Mouse (Mus musculus): Measurements from ENCODE around the gene Fgf13. TPM values are rescaled to one million over a fixed set of nuclear protein-coding genes. Genes with fewer than 3 reads are reported as not detected.

Fgf13 gene
- 40.3 and 44.0 TPM in 2 replicates for polyA plus RNA-seq (2012; rRNA removed)

GRCm38 (mm10) chrX:59567695-59568431, at the start of gene Fgf13:
Gene Fgf13 (minus strand): TSS chrX:59568071.
- Histone ChIP-seq H3K27ac (ENCODE audit: insufficient read depth, low read length) (peak within 1 kb of the TSS; percentile 46), H3K27me3 (ENCODE audit: control insufficient read depth, insufficient read depth, low read length) (no peaks in the 10 kb centered on the region), H3K4me3 (replicated peaks; ENCODE audit: insufficient read depth, low read depth, low read length) (peak within 1 kb of the TSS; percentile 86), H3K4me1 (ENCODE audit: control insufficient read depth, insufficient read depth, low read length) (0 out of 2 replicates have a peak, but pooled peaks cover 3% of the 10 kb centered on the region)
- WGBS: 5% methylated on average over 40 of the region's 47 CpGs
- peak; percentile 60 to 61 for DNase-seq
- TF ChIP-seq CTCF (IDR thresholded peaks at IDR 0.05; ENCODE audit: borderline replicate concordance, insufficient read depth, low read depth, low read length): no peak
- TF ChIP-seq POLR2A (IDR thresholded peaks at IDR 0.05; ENCODE audit: borderline replicate concordance, insufficient read depth, low read length): no peak

- no peak for TF ChIP-seq CTCF (IDR thresholded peaks at IDR 0.05; ENCODE audit: borderline replicate concordance, insufficient read depth, low read depth, low read length)
- H3K27me3 ChIP-seq (ENCODE audit: control insufficient read depth, insufficient read depth, low read length): no peaks in the 10 kb centered on the region
- H3K4me3 ChIP-seq (replicated peaks; ENCODE audit: insufficient read depth, low read depth, low read length): no peak overlapping the region
- H3K4me1 ChIP-seq (ENCODE audit: control insufficient read depth, insufficient read depth, low read length): no peaks in the 10 kb centered on the region
- 60% methylated on average over 1 of the region's 1 CpGs for WGBS
- no peak overlapping the region for H3K27ac ChIP-seq (ENCODE audit: insufficient read depth, low read length)
- no peak for DNase-seq
Observed at GRCm38 (mm10) chrX:59606535-59606934, 38.7 kb upstream of the Fgf13 start.

GRCm38 (mm10) chrX:59589050-59589449, 21.2 kb upstream of the Fgf13 start:
- no peak for DNase-seq
- no peak for TF ChIP-seq POLR2A (IDR thresholded peaks at IDR 0.05; ENCODE audit: borderline replicate concordance, insufficient read depth, low read length)
- TF ChIP-seq CTCF (IDR thresholded peaks at IDR 0.05; ENCODE audit: borderline replicate concordance, insufficient read depth, low read depth, low read length): no peak

GRCm38 (mm10) chrX:59585508-59586186, 17.8 kb upstream of the Fgf13 start:
- 83% methylated on average over 11 of the region's 11 CpGs for WGBS

More at GRCm38 (mm10) chrX:59589050-59589449, 21.2 kb upstream of the Fgf13 start:
- H3K4me1 ChIP-seq (ENCODE audit: control insufficient read depth, insufficient read depth, low read length): no peaks in the 10 kb centered on the region
- WGBS: 45% methylated on average over 5 of the region's 5 CpGs
- H3K27me3 ChIP-seq (ENCODE audit: control insufficient read depth, insufficient read depth, low read length): no peaks in the 10 kb centered on the region
- no peak overlapping the region for H3K27ac ChIP-seq (ENCODE audit: insufficient read depth, low read length)
- no peak overlapping the region for H3K4me3 ChIP-seq (replicated peaks; ENCODE audit: insufficient read depth, low read depth, low read length)

GRCm38 (mm10) chrX:59584034-59584433, 16.2 kb upstream of the Fgf13 start:
- H3K27ac ChIP-seq (ENCODE audit: insufficient read depth, low read length): no peak overlapping the region
- TF ChIP-seq CTCF (IDR thresholded peaks at IDR 0.05; ENCODE audit: borderline replicate concordance, insufficient read depth, low read depth, low read length) (no peak), POLR2A (IDR thresholded peaks at IDR 0.05; ENCODE audit: borderline replicate concordance, insufficient read depth, low read length) (no peak)
- H3K4me1 ChIP-seq (ENCODE audit: control insufficient read depth, insufficient read depth, low read length): no peaks in the 10 kb centered on the region
- no peak overlapping the region for H3K4me3 ChIP-seq (replicated peaks; ENCODE audit: insufficient read depth, low read depth, low read length)
- H3K27me3 ChIP-seq (ENCODE audit: control insufficient read depth, insufficient read depth, low read length): no peaks in the 10 kb centered on the region
- DNase-seq: no peak

More at GRCm38 (mm10) chrX:59585508-59586186, 17.8 kb upstream of the Fgf13 start:
- no peaks in the 10 kb centered on the region for H3K4me1 ChIP-seq (ENCODE audit: control insufficient read depth, insufficient read depth, low read length)
- no peaks in the 10 kb centered on the region for H3K27me3 ChIP-seq (ENCODE audit: control insufficient read depth, insufficient read depth, low read length)
- no peak overlapping the region for H3K4me3 ChIP-seq (replicated peaks; ENCODE audit: insufficient read depth, low read depth, low read length)
- DNase-seq: no peak
- TF ChIP-seq POLR2A (IDR thresholded peaks at IDR 0.05; ENCODE audit: borderline replicate concordance, insufficient read depth, low read length) (no peak), CTCF (IDR thresholded peaks at IDR 0.05; ENCODE audit: borderline replicate concordance, insufficient read depth, low read depth, low read length) (no peak)
- no peak overlapping the region for H3K27ac ChIP-seq (ENCODE audit: insufficient read depth, low read length)

GRCm38 (mm10) chrX:59566826-59567694, 811 bp downstream of the Fgf13 start:
- 9% methylated on average over 61 of the region's 75 CpGs for WGBS
- TF ChIP-seq POLR2A (IDR thresholded peaks at IDR 0.05; ENCODE audit: borderline replicate concordance, insufficient read depth, low read length): no peak
- no peak for TF ChIP-seq CTCF (IDR thresholded peaks at IDR 0.05; ENCODE audit: borderline replicate concordance, insufficient read depth, low read depth, low read length)
- H3K27me3 ChIP-seq (ENCODE audit: control insufficient read depth, insufficient read depth, low read length): no peaks in the 10 kb centered on the region
- H3K4me3 ChIP-seq (replicated peaks; ENCODE audit: insufficient read depth, low read depth, low read length): peak overlapping the region; percentile 86
- H3K27ac ChIP-seq (ENCODE audit: insufficient read depth, low read length): peak overlapping the region; percentile 46
- peak; percentile 44 to 61 for DNase-seq
- 0 out of 2 replicates have a peak, but pooled peaks cover 3% of the 10 kb centered on the region for H3K4me1 ChIP-seq (ENCODE audit: control insufficient read depth, insufficient read depth, low read length)

- peak; percentile 45 to 55 for DNase-seq
- peak overlapping the region; percentile 46 for H3K27ac ChIP-seq (ENCODE audit: insufficient read depth, low read length)
- WGBS: 12% methylated on average over 18 of the region's 18 CpGs
Observed at GRCm38 (mm10) chrX:59566017-59566679, 1.7 kb downstream of the Fgf13 start.

More at GRCm38 (mm10) chrX:59566017-59566679, 1.7 kb downstream of the Fgf13 start:
- TF ChIP-seq CTCF (IDR thresholded peaks at IDR 0.05; ENCODE audit: borderline replicate concordance, insufficient read depth, low read depth, low read length): no peak
- TF ChIP-seq POLR2A (IDR thresholded peaks at IDR 0.05; ENCODE audit: borderline replicate concordance, insufficient read depth, low read length): no peak
- Histone ChIP-seq H3K4me1 (ENCODE audit: control insufficient read depth, insufficient read depth, low read length) (0 out of 2 replicates have a peak, but pooled peaks cover 3% of the 10 kb centered on the region), H3K27me3 (ENCODE audit: control insufficient read depth, insufficient read depth, low read length) (no peaks in the 10 kb centered on the region), H3K4me3 (replicated peaks; ENCODE audit: insufficient read depth, low read depth, low read length) (peak overlapping the region; percentile 86)

Data from cerebellum, adult 2 months (tissue).